Mouse (Mus musculus) myocyte (in vitro differentiated cells): ENCODE data around the gene Fbxw4. TPM values are rescaled to one million over a fixed set of nuclear protein-coding genes. Genes with fewer than 3 reads are reported as not detected.

Experiments
- H3K27me3 ChIP-seq: one replicate; pipeline ENCODE4 v1.6.1; 2011; ENCODE audit not compliant: control insufficient read depth, insufficient read depth, insufficient read length
- H3K36me3 ChIP-seq: one replicate; pipeline ENCODE4 v1.6.1; 2011; ENCODE audit not compliant: control insufficient read depth, insufficient read depth
- H3K4me2 ChIP-seq: one replicate; pipeline ENCODE4 v1.6.1; 2011; ENCODE audit warnings: low read depth, control low read depth
- H3K4me3 ChIP-seq: one replicate; pipeline ENCODE4 v1.5.1; 2011; ENCODE audit warnings: mild to moderate bottlenecking, control low read depth, moderate library complexity
- H3K79me2 ChIP-seq: one replicate; pipeline ENCODE4 v1.6.1; 2011; ENCODE audit not compliant: control insufficient read depth, insufficient read depth
- H3ac ChIP-seq: one replicate; pipeline ENCODE4 v1.6.1; 2011; ENCODE audit not compliant: control insufficient read depth, insufficient read length
- CEBPB ChIP-seq: IDR thresholded peaks from 2 replicates; pipeline ENCODE4 v1.6.1; 2011; ENCODE audit warnings: mild to moderate bottlenecking, moderate library complexity; ENCODE audit not compliant: poor library complexity, insufficient read depth, severe bottlenecking
- E2F4 ChIP-seq: IDR thresholded peaks from one replicate; pipeline ENCODE4 v1.6.1; 2011; ENCODE audit warnings: mild to moderate bottlenecking, control low read depth, moderate library complexity; ENCODE audit not compliant: insufficient read depth
- MAX ChIP-seq: IDR thresholded peaks from one replicate; pipeline ENCODE4 v1.6.1; 2011; ENCODE audit warnings: low read depth, mild to moderate bottlenecking, control low read depth
- MYOD1 ChIP-seq, 3 experiments: IDR thresholded peaks; one replicate each; pipeline ENCODE4 v1.6.1; 2011; ENCODE audit warnings: control low read depth in 2 of 3, low read depth in 2 of 3, mild to moderate bottlenecking in 2 of 3, moderate library complexity in 1 of 3; ENCODE audit not compliant: insufficient read length in 2 of 3, control insufficient read depth in 1 of 3
- MYOG ChIP-seq, 3 experiments: IDR thresholded peaks; one replicate each; pipeline ENCODE4 v1.6.1; 2011; ENCODE audit warnings: control low read depth in 2 of 3, low read depth in 2 of 3, mild to moderate bottlenecking in 2 of 3; ENCODE audit not compliant: insufficient read length in 2 of 3, control insufficient read depth in 1 of 3, insufficient read depth in 1 of 3
- POLR2A ChIP-seq: IDR thresholded peaks from one replicate; pipeline ENCODE4 v1.6.1; 2011; ENCODE audit warnings: low read depth, mild to moderate bottlenecking, control low read depth, moderate library complexity; ENCODE audit not compliant: insufficient read length
- POLR2AphosphoS2 ChIP-seq: IDR thresholded peaks from one replicate; pipeline ENCODE4 v1.6.1; 2011; ENCODE audit warnings: low read depth, control low read depth; ENCODE audit not compliant: insufficient read length
- REST ChIP-seq: IDR thresholded peaks from one replicate; pipeline ENCODE4 v1.6.1; 2011; ENCODE audit warnings: mild to moderate bottlenecking, control low read depth, moderate library complexity; ENCODE audit not compliant: insufficient read depth, insufficient read length
- SRF ChIP-seq: IDR thresholded peaks from one replicate; pipeline ENCODE4 v1.6.1; 2011; ENCODE audit warnings: low read depth; ENCODE audit not compliant: control insufficient read depth, insufficient read length
- TCF12 ChIP-seq: IDR thresholded peaks from one replicate; pipeline ENCODE4 v1.6.1; 2011; ENCODE audit warnings: mild to moderate bottlenecking, control low read depth; ENCODE audit not compliant: poor library complexity, insufficient read depth, severe bottlenecking
- TCF3 ChIP-seq: IDR thresholded peaks from one replicate; pipeline ENCODE4 v1.6.1; 2011; ENCODE audit warnings: low read depth, control low read depth; ENCODE audit not compliant: insufficient read length
- USF1 ChIP-seq: IDR thresholded peaks from one replicate; pipeline ENCODE4 v1.6.1; 2011; ENCODE audit warnings: low read depth, mild to moderate bottlenecking, control low read depth, moderate library complexity
- polyA plus RNA-seq: library from polyadenylated mRNA; unstranded; fragments of >200 nt; fragmentation: generic; extraction: Trizol; gene quantifications from one replicate; pipeline ENCODE4 v1.2.1, GENCODE M21; 2012; ENCODE audit warnings: missing spikeins

The Fbxw4 gene
- polyA plus RNA-seq, 1 experiment: 37.0 TPM

DNA sequence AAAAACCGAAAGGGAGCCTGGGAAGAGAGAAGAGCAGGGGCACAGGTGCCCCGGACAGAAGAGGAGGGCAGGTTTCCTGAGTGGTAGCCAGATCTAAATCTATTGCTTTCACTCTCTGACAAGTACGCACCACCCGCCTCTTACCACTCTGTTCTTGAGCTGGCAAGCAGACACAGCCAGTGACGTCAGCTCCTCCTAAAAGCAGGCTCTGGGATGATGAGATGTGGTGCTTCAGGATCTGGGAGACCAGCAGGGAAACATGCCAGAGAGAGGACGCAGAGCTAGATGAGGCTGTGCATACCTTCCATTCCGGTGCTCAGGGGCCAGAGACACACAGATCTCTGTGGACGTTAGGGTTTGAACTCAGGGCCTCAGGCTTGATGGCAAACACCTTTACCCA is 32.1 kb upstream of the Fbxw4 start:
- Histone ChIP-seq H3K4me3 (no peak overlapping the region), H3K4me2 (no peak overlapping the region), H3K27me3 (peaks cover 22% of the 10 kb centered on the region), H3K79me2 (no peaks in the 10 kb centered on the region), H3K36me3 (no peaks in the 10 kb centered on the region), H3ac (no peak overlapping the region)
- TF ChIP-seq REST (no peak), MYOD1 (IDR thresholded peaks at IDR 0.05; ENCODE audit: control insufficient read depth in 1 of 3, insufficient read length in 2 of 3, low read depth in 2 of 3) (no peak)

DNA sequence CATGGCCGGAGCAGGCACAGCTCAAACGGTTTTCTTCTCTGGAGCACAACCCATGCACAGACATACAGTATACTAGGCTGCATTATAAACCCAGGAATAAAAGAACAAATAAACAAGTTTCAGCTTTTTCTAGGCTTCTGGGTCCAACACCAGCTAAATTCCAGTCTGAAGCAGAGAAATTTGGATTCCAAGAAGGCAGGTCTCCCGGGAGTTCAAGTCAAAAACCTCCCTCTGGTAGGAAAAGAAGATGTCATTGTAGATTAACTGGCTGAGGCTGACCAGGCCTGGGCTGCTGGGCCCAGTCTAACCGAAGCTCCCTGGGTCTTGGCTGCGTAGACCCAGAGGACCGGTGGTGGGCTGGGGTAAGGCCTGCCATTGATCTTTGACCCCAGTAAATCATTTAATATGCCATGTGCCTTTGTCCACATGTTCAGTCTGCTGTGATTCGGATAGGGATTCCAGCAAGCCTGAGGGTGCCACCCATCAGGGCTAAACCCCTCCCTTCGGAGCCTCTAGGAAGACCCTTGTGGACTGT is 31.0 kb upstream of the Fbxw4 start:
- Histone ChIP-seq H3K4me3 (no peak overlapping the region), H3K36me3 (no peaks in the 10 kb centered on the region), H3ac (no peak overlapping the region), H3K4me2 (no peak overlapping the region), H3K27me3 (peaks cover 30% of the 10 kb centered on the region), H3K79me2 (no peaks in the 10 kb centered on the region)
- TF ChIP-seq MYOG (IDR thresholded peaks at IDR 0.05; ENCODE audit: control insufficient read depth in 1 of 3, insufficient read depth in 1 of 3, insufficient read length in 2 of 3, low read depth in 2 of 3) (no peak), MYOD1 (IDR thresholded peaks at IDR 0.05; ENCODE audit: control insufficient read depth in 1 of 3, insufficient read length in 2 of 3, low read depth in 2 of 3) (no peak), SRF (no peak), TCF12 (no peak), USF1 (no peak), POLR2AphosphoS2 (no peak), E2F4 (no peak), POLR2A (no peak), TCF3 (no peak), REST (no peak), MAX (no peak), CEBPB (no peak)

DNA sequence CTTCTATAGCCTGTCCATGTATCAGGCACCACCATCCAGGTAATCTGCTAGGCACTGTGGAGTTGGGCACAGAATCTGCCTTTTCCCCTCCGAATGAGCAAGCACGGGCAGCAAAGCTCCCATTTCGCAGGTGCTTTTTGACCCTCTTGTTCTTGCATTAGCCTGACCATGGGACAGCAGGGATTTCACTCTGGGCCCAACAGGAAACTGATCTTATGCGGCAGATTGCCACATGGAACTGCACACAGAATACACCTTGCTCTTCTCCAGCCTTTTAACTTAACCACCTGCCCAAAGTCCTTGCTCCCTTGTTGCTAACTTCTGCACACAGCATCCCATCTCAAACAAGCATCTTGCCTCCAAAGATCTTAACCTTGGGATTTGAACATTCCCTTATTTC is 26.9 kb upstream of the Fbxw4 start:
- TF ChIP-seq CEBPB: no peak
- no peak for TF ChIP-seq POLR2AphosphoS2
- no peak for TF ChIP-seq TCF3
- TF ChIP-seq POLR2A: no peak
- TF ChIP-seq USF1: no peak
- no peak overlapping the region for H3K4me2 ChIP-seq
- no peak overlapping the region for H3K4me3 ChIP-seq
- no peak overlapping the region for H3ac ChIP-seq
- H3K79me2 ChIP-seq: no peaks in the 10 kb centered on the region
- no peaks in the 10 kb centered on the region for H3K36me3 ChIP-seq
- peaks cover 36% of the 10 kb centered on the region for H3K27me3 ChIP-seq

DNA sequence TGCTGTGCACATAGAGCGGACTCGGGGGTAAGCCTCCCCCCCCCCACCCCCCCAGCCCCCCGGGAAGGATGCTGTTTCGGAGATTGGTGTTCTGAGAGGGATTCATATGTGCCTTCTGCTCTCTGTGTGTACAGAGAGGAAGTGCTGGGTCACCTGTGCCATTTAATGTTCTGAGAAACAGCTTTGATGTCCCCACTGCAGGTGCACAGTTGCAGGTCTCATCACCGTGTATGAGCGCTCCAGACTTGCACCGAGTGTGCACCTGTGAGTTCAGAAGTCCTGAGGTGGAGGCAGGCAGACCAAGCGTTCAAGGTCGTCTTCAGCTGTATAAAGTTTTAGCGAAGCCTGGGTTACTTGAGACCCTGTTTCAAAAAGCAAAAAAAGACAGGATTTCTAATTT is 23.6 kb upstream of the Fbxw4 start:
- Histone ChIP-seq H3K79me2 (no peaks in the 10 kb centered on the region), H3K4me3 (no peak overlapping the region), H3K36me3 (no peaks in the 10 kb centered on the region), H3K27me3 (peaks cover 37% of the 10 kb centered on the region), H3K4me2 (no peak overlapping the region), H3ac (no peak overlapping the region)
- TF ChIP-seq MYOG (IDR thresholded peaks at IDR 0.05; ENCODE audit: control insufficient read depth in 1 of 3, insufficient read depth in 1 of 3, insufficient read length in 2 of 3, low read depth in 2 of 3): no peak
- TF ChIP-seq MYOD1 (IDR thresholded peaks at IDR 0.05; ENCODE audit: control insufficient read depth in 1 of 3, insufficient read length in 2 of 3, low read depth in 2 of 3): no peak
- no peak for TF ChIP-seq SRF
- TF ChIP-seq E2F4: no peak
- TF ChIP-seq TCF12: no peak
- TF ChIP-seq POLR2AphosphoS2: no peak
- TF ChIP-seq TCF3: no peak
- TF ChIP-seq MAX: no peak
- no peak for TF ChIP-seq USF1
- TF ChIP-seq REST: no peak
- no peak for TF ChIP-seq POLR2A
- TF ChIP-seq CEBPB: no peak

- Histone ChIP-seq H3K4me3 (no peak overlapping the region), H3K36me3 (no peaks in the 10 kb centered on the region), H3K27me3 (peaks cover 29% of the 10 kb centered on the region), H3K79me2 (no peaks in the 10 kb centered on the region), H3ac (no peak overlapping the region), H3K4me2 (no peak overlapping the region)
- TF ChIP-seq SRF (no peak), E2F4 (no peak), TCF12 (no peak), USF1 (no peak), POLR2AphosphoS2 (no peak)
These were observed 20.5 kb upstream of the Fbxw4 start for GRCm38 (mm10) chr19:45680495-45681130.
